Mouse (Mus musculus) heart, embryonic 13.5 days (tissue): ENCODE data around the gene Smad3. TPM values are rescaled to one million over a fixed set of nuclear protein-coding genes. Genes with fewer than 3 reads are reported as not detected.

ENCODE experiments used
- ATAC-seq: fragments of 200-750 bp; cut with Nextera tagmentation; 2 replicates; pipeline ENCODE4 v1.8.0; 2017; ENCODE audit warnings: moderate TSS enrichment; ENCODE audit not compliant: insufficient number of reproducible peaks, low FRiP score, low TSS enrichment; ENCODE audit errors: extremely low read depth
- H3K27ac ChIP-seq: fragments of 300-500 bp; sonication (generic); replicated peaks from 2 replicates; pipeline ENCODE4 v1.5.1; 2015; ENCODE audit warnings: moderate library complexity, mild to moderate bottlenecking, inconsistent platforms
- H3K27me3 ChIP-seq: fragments of 300-500 bp; sonication (generic); replicated peaks from 2 replicates; pipeline ENCODE4 v1.6.1; 2015; ENCODE audit warnings: mild to moderate bottlenecking, inconsistent platforms
- H3K36me3 ChIP-seq: fragments of 300-500 bp; sonication (generic); 2 replicates; pipeline ENCODE4 v1.6.1; 2015; ENCODE audit warnings: mild to moderate bottlenecking, inconsistent platforms
- H3K4me1 ChIP-seq: fragments of 300-500 bp; sonication (generic); 2 replicates; pipeline ENCODE4 v1.6.1; 2015; ENCODE audit warnings: inconsistent platforms
- H3K4me2 ChIP-seq: fragments of 300-500 bp; sonication (generic); 2 replicates; pipeline ENCODE4 v1.6.1; 2015; ENCODE audit warnings: inconsistent platforms, mild to moderate bottlenecking, moderate library complexity
- H3K4me3 ChIP-seq: fragments of 300-500 bp; sonication (generic); 2 replicates; pipeline ENCODE4 v1.5.1; 2015; ENCODE audit warnings: moderate library complexity, mild to moderate bottlenecking, inconsistent platforms
- H3K9ac ChIP-seq: fragments of 300-500 bp; sonication (generic); 2 replicates; pipeline ENCODE4 v1.6.1; 2015; ENCODE audit warnings: inconsistent platforms, mild to moderate bottlenecking, moderate library complexity
- H3K9me3 ChIP-seq: fragments of 300-500 bp; sonication (generic); 2 replicates; pipeline ENCODE4 v1.6.1; 2016; ENCODE audit warnings: inconsistent platforms
- WGBS: fragments of 180-500 bp; shearing (Covaris S2); methylation state at CpG from one replicate; pipeline ENCODE4 v1.1.7; 2015; ENCODE audit warnings: mixed read lengths; 5-methylcytosine and 5-hydroxymethylcytosine counted together
- polyA plus RNA-seq: library from polyadenylated mRNA; unstranded; fragments of >200 nt; fragmentation: Nextera tagmentation; extraction: Ambion mirVana; gene quantifications from 2 replicates; pipeline ENCODE4 v1.2.1, GENCODE M21; 2015

Gene Smad3
- polyA plus RNA-seq, 1 experiment from 2014 or later = 11.3 TPM

- Histone ChIP-seq H3K4me3 (no peak overlapping the region), H3K27ac (no peak overlapping the region), H3K9me3 (no peaks in the 10 kb centered on the region), H3K9ac (no peak overlapping the region), H3K27me3 (no peaks in the 10 kb centered on the region), H3K36me3 (peaks cover 27% of the 10 kb centered on the region), H3K4me2 (no peak overlapping the region), H3K4me1 (peaks cover 79% of the 10 kb centered on the region)
- ATAC-seq = no peak
- WGBS = 88% methylated on average over 1 of the region's 1 CpGs
These were observed 89.2 kb downstream of the Smad3 start for GRCm38 (mm10) chr9:63668621-63669020.

- H3K36me3 ChIP-seq = peaks cover 39% of the 10 kb centered on the region
- H3K27ac ChIP-seq = peak overlapping the region; percentile 79
- ATAC-seq = no peak
- peak overlapping the region; percentile 37 for H3K4me2 ChIP-seq
- peak overlapping the region; percentile 65 for H3K9ac ChIP-seq
- WGBS = 73% methylated on average over 8 of the region's 8 CpGs
- peaks cover 79% of the 10 kb centered on the region for H3K4me1 ChIP-seq
- H3K4me3 ChIP-seq = no peak overlapping the region
- no peaks in the 10 kb centered on the region for H3K27me3 ChIP-seq
- no peaks in the 10 kb centered on the region for H3K9me3 ChIP-seq
These were observed 90.4 kb downstream of the Smad3 start for GRCm38 (mm10) chr9:63667373-63667724.

GRCm38 (mm10) chr9:63666612-63667372 lies 91.0 kb downstream of the Smad3 start:
- no peak for ATAC-seq
- Histone ChIP-seq H3K36me3 (peaks cover 45% of the 10 kb centered on the region), H3K27me3 (no peaks in the 10 kb centered on the region), H3K4me3 (no peak overlapping the region), H3K27ac (peak overlapping the region; percentile 79), H3K9ac (peak overlapping the region; percentile 65), H3K4me1 (peaks cover 76% of the 10 kb centered on the region), H3K9me3 (no peaks in the 10 kb centered on the region), H3K4me2 (peak overlapping the region; percentile 37)
- WGBS = 49% methylated on average over 18 of the region's 18 CpGs

GRCm38 (mm10) chr9:63664792-63665646 lies 92.8 kb downstream of the Smad3 start:
- Histone ChIP-seq H3K4me2 (no peak overlapping the region), H3K9me3 (no peaks in the 10 kb centered on the region), H3K4me3 (no peak overlapping the region), H3K27ac (peak overlapping the region; percentile 51), H3K36me3 (peaks cover 58% of the 10 kb centered on the region), H3K4me1 (peaks cover 74% of the 10 kb centered on the region), H3K27me3 (no peaks in the 10 kb centered on the region), H3K9ac (no peak overlapping the region)
- no peak for ATAC-seq
- WGBS = 53% methylated on average over 13 of the region's 13 CpGs

GRCm38 (mm10) chr9:63664300-63664745 lies 93.5 kb downstream of the Smad3 start:
- Histone ChIP-seq H3K4me1 (peaks cover 75% of the 10 kb centered on the region), H3K27me3 (no peaks in the 10 kb centered on the region), H3K4me3 (no peak overlapping the region), H3K9ac (no peak overlapping the region), H3K36me3 (peaks cover 62% of the 10 kb centered on the region), H3K27ac (no peak overlapping the region), H3K4me2 (no peak overlapping the region), H3K9me3 (no peaks in the 10 kb centered on the region)
- WGBS = 74% methylated on average over 2 of the region's 2 CpGs
- no peak for ATAC-seq

GRCm38 (mm10) chr9:63663222-63663621 lies 94.6 kb downstream of the Smad3 start:
- peaks cover 75% of the 10 kb centered on the region for H3K4me1 ChIP-seq
- no peak overlapping the region for H3K27ac ChIP-seq
- no peaks in the 10 kb centered on the region for H3K9me3 ChIP-seq
- 48% methylated on average over 10 of the region's 10 CpGs for WGBS
- no peak for ATAC-seq
- no peak overlapping the region for H3K4me3 ChIP-seq
- peaks cover 73% of the 10 kb centered on the region for H3K36me3 ChIP-seq
- no peak overlapping the region for H3K9ac ChIP-seq
- no peak overlapping the region for H3K4me2 ChIP-seq
- H3K27me3 ChIP-seq = no peaks in the 10 kb centered on the region

GRCm38 (mm10) chr9:63662759-63663158 lies 95.0 kb downstream of the Smad3 start:
- Histone ChIP-seq H3K4me3 (no peak overlapping the region), H3K9me3 (no peaks in the 10 kb centered on the region), H3K27ac (no peak overlapping the region), H3K4me1 (peaks cover 75% of the 10 kb centered on the region), H3K9ac (no peak overlapping the region; the same call in 1 of the 2 replicates), H3K36me3 (peaks cover 74% of the 10 kb centered on the region), H3K4me2 (no peak overlapping the region), H3K27me3 (no peaks in the 10 kb centered on the region)
- ATAC-seq = no peak
- WGBS = 38% methylated on average over 7 of the region's 7 CpGs

- Histone ChIP-seq H3K9me3 (no peaks in the 10 kb centered on the region), H3K4me3 (no peak overlapping the region), H3K36me3 (peaks cover 63% of the 10 kb centered on the region), H3K4me2 (no peak overlapping the region), H3K27ac (no peak overlapping the region), H3K9ac (no peak overlapping the region), H3K4me1 (peaks cover 75% of the 10 kb centered on the region), H3K27me3 (no peaks in the 10 kb centered on the region)
- ATAC-seq = no peak
- 87% methylated on average over 3 of the region's 3 CpGs for WGBS
These were observed 97.1 kb downstream of the Smad3 start for GRCm38 (mm10) chr9:63660691-63661090.

- no peak overlapping the region for H3K27ac ChIP-seq
- WGBS = 86% methylated on average over 4 of the region's 4 CpGs
- H3K36me3 ChIP-seq = peaks cover 64% of the 10 kb centered on the region
- no peaks in the 10 kb centered on the region for H3K9me3 ChIP-seq
- ATAC-seq = no peak
- H3K4me2 ChIP-seq = no peak overlapping the region
- H3K4me1 ChIP-seq = peaks cover 75% of the 10 kb centered on the region
- no peak overlapping the region for H3K4me3 ChIP-seq
- H3K27me3 ChIP-seq = no peaks in the 10 kb centered on the region
- no peak overlapping the region for H3K9ac ChIP-seq
These were observed 97.7 kb downstream of the Smad3 start for GRCm38 (mm10) chr9:63660061-63660460.

- H3K9me3 ChIP-seq = no peaks in the 10 kb centered on the region
- WGBS = 72% methylated on average over 5 of the region's 5 CpGs
- no peak overlapping the region for H3K4me3 ChIP-seq
- no peak overlapping the region for H3K4me2 ChIP-seq
- no peak for ATAC-seq
- peaks cover 67% of the 10 kb centered on the region for H3K36me3 ChIP-seq
- no peaks in the 10 kb centered on the region for H3K27me3 ChIP-seq
- H3K27ac ChIP-seq = peak overlapping the region; percentile 21; the same call in 1 of the 2 replicates
- no peak overlapping the region for H3K9ac ChIP-seq
- H3K4me1 ChIP-seq = peaks cover 75% of the 10 kb centered on the region
These were observed 98.8 kb downstream of the Smad3 start for GRCm38 (mm10) chr9:63658970-63659371.

GRCm38 (mm10) chr9:63658436-63658835 lies 99.4 kb downstream of the Smad3 start:
- Histone ChIP-seq H3K27me3 (no peaks in the 10 kb centered on the region), H3K4me3 (no peak overlapping the region), H3K36me3 (peaks cover 70% of the 10 kb centered on the region), H3K27ac (peak overlapping the region; percentile 61), H3K4me2 (no peak overlapping the region), H3K9me3 (no peaks in the 10 kb centered on the region), H3K9ac (no peak overlapping the region), H3K4me1 (peaks cover 75% of the 10 kb centered on the region)
- no peak for ATAC-seq
- 86% methylated on average over 9 of the region's 9 CpGs for WGBS
